Mouse (Mus musculus) CH12.LX (cell line): ENCODE data around the gene Upf2. TPM values are rescaled to one million over a fixed set of nuclear protein-coding genes. Genes with fewer than 3 reads are reported as not detected.

Experiments used
- DNase-seq: peaks from one replicate; pipeline ENCODE4 v3.0.0-alpha.2; 2013; ENCODE audit errors: extremely low read depth
- H3K27ac ChIP-seq: 2 replicates; pipeline ENCODE4 v1.5.1; 2012; ENCODE audit warnings: low read depth, mild to moderate bottlenecking, control low read depth, moderate library complexity; ENCODE audit not compliant: insufficient read depth
- H3K27me3 ChIP-seq: replicated peaks from 2 replicates; pipeline ENCODE3; 2012; ENCODE audit warnings: inconsistent platforms
- H3K36me3 ChIP-seq, 2 experiments: replicated peaks in 1 of 2; 2 replicates each; pipeline versions ENCODE3 to v1.6.1; 2012; ENCODE audit warnings: inconsistent platforms in 1 of 2, low read length in 1 of 2, mild to moderate bottlenecking in 1 of 2, mixed read lengths in 1 of 2, moderate library complexity in 1 of 2; ENCODE audit not compliant: control insufficient read depth in 1 of 2, insufficient read depth in 1 of 2
- H3K4me1 ChIP-seq, 2 experiments: 2 replicates each; pipeline ENCODE4 v1.6.1; 2012; ENCODE audit warnings: inconsistent platforms in 1 of 2, moderate library complexity in 1 of 2; ENCODE audit not compliant: insufficient read depth in 2 of 2, control insufficient read depth in 1 of 2
- H3K4me2 ChIP-seq: 2 replicates; pipeline ENCODE4 v1.6.1; 2012; ENCODE audit warnings: low read depth, mild to moderate bottlenecking, control low read depth; ENCODE audit not compliant: poor library complexity, insufficient read depth, severe bottlenecking
- H3K4me3 ChIP-seq, 3 experiments: fragments of 150-350 bp in 1 of 3; sonication (generic) in 1 of 3; replicated peaks in 1 of 3; 2 replicates each; pipeline versions ENCODE3 to v1.5.1; 2011 to 2012; ENCODE audit warnings: low read depth in 2 of 3, low read length in 2 of 3, mild to moderate bottlenecking in 2 of 3, moderate library complexity in 2 of 3, control low read depth in 1 of 3, improper control_type of control experiment in 1 of 3, inconsistent platforms in 1 of 3, mixed read lengths in 1 of 3; ENCODE audit not compliant: poor library complexity in 1 of 3
- H3K79me2 ChIP-seq: replicated peaks from 2 replicates; pipeline ENCODE4 v1.6.1; 2012; ENCODE audit warnings: mild to moderate bottlenecking, moderate library complexity; ENCODE audit not compliant: control insufficient read depth, poor library complexity, insufficient read depth, severe bottlenecking; ENCODE audit errors: extremely low read depth
- H3K9ac ChIP-seq: 2 replicates; pipeline ENCODE4 v1.6.1; 2012; ENCODE audit warnings: low read depth, mild to moderate bottlenecking, control low read depth, moderate library complexity; ENCODE audit not compliant: insufficient read depth
- H3K9me3 ChIP-seq: replicated peaks from 2 replicates; pipeline ENCODE3; 2012; ENCODE audit warnings: low read length, inconsistent platforms, mixed read lengths
- BHLHE40 ChIP-seq: IDR thresholded peaks from 2 replicates; pipeline ENCODE4 v1.6.1; 2011; ENCODE audit warnings: mild to moderate bottlenecking, low read depth, low read length, improper control_type of control experiment
- CHD2 ChIP-seq: IDR thresholded peaks from 2 replicates; pipeline ENCODE4 v1.6.1; 2011; ENCODE audit warnings: low read length, improper control_type of control experiment
- E2F4 ChIP-seq: IDR thresholded peaks from 2 replicates; pipeline ENCODE4 v1.6.1; 2011; ENCODE audit warnings: low read depth, low read length, improper control_type of control experiment; ENCODE audit not compliant: insufficient replicate concordance
- ELF1 ChIP-seq: IDR thresholded peaks from 2 replicates; pipeline ENCODE4 v1.6.1; 2014; ENCODE audit warnings: low read depth, mild to moderate bottlenecking, inconsistent platforms, low read length, improper control_type of control experiment
- EP300 ChIP-seq: IDR thresholded peaks from 2 replicates; pipeline ENCODE4 v1.6.1; 2011; ENCODE audit warnings: low read length, improper control_type of control experiment
- ETS1 ChIP-seq: conservative IDR thresholded peaks from 2 replicates; pipeline ENCODE4 v1.6.1; 2012; ENCODE audit warnings: low read depth, mild to moderate bottlenecking, inconsistent platforms, low read length, improper control_type of control experiment, moderate library complexity
- GABPA ChIP-seq: IDR thresholded peaks from 2 replicates; pipeline ENCODE4 v1.6.1; 2012; ENCODE audit warnings: low read depth, low read length, improper control_type of control experiment, inconsistent platforms; ENCODE audit not compliant: insufficient replicate concordance
- IRF4 ChIP-seq: IDR thresholded peaks from 2 replicates; pipeline ENCODE4 v1.6.1; 2014; ENCODE audit warnings: low read depth, mild to moderate bottlenecking, inconsistent platforms, low read length, improper control_type of control experiment
- JUND ChIP-seq: conservative IDR thresholded peaks from 2 replicates; pipeline ENCODE4 v1.6.1; 2011; ENCODE audit warnings: low read depth, low read length, improper control_type of control experiment
- KAT2A ChIP-seq: IDR thresholded peaks from 2 replicates; pipeline ENCODE4 v1.6.1; 2012; ENCODE audit warnings: low read length, improper control_type of control experiment, inconsistent platforms; ENCODE audit not compliant: insufficient replicate concordance
- MAFK ChIP-seq: IDR thresholded peaks from 2 replicates; pipeline ENCODE4 v1.6.1; 2011; ENCODE audit warnings: low read length, improper control_type of control experiment; ENCODE audit not compliant: insufficient replicate concordance
- MAZ ChIP-seq: IDR thresholded peaks from 2 replicates; pipeline ENCODE4 v1.6.1; 2012; ENCODE audit warnings: low read depth, mild to moderate bottlenecking, inconsistent platforms, low read length, improper control_type of control experiment, moderate library complexity
- MEF2A ChIP-seq: IDR thresholded peaks from 2 replicates; pipeline ENCODE4 v1.6.1; 2014; ENCODE audit warnings: low read depth, mild to moderate bottlenecking, inconsistent platforms, low read length, improper control_type of control experiment, borderline replicate concordance
- NELFE ChIP-seq: IDR thresholded peaks from 2 replicates; pipeline ENCODE4 v1.6.1; 2011; ENCODE audit warnings: low read depth, low read length, improper control_type of control experiment
- NRF1 ChIP-seq: IDR thresholded peaks from 2 replicates; pipeline ENCODE4 v1.6.1; 2014; ENCODE audit warnings: low read depth, mild to moderate bottlenecking, inconsistent platforms, low read length, improper control_type of control experiment, moderate library complexity
- PAX5 ChIP-seq: IDR thresholded peaks from 2 replicates; pipeline ENCODE4 v1.6.1; 2012; ENCODE audit warnings: low read length, inconsistent platforms, mixed read lengths
- POLR2AphosphoS2 ChIP-seq: IDR thresholded peaks from 2 replicates; pipeline ENCODE4 v1.6.1; 2011; ENCODE audit warnings: low read depth, low read length, improper control_type of control experiment
- RAD21 ChIP-seq: IDR thresholded peaks from 2 replicates; pipeline ENCODE4 v1.6.1; 2011; ENCODE audit warnings: low read depth, mild to moderate bottlenecking, low read length, improper control_type of control experiment, moderate library complexity
- TBP ChIP-seq: conservative IDR thresholded peaks from 2 replicates; pipeline ENCODE4 v1.6.1; 2011; ENCODE audit warnings: low read depth, low read length, improper control_type of control experiment
- TCF12 ChIP-seq: IDR thresholded peaks from 2 replicates; pipeline ENCODE4 v1.6.1; 2014; ENCODE audit warnings: low read depth, mild to moderate bottlenecking, inconsistent platforms, low read length, improper control_type of control experiment
- UBTF ChIP-seq: IDR thresholded peaks from 2 replicates; pipeline ENCODE4 v1.6.1; 2012; ENCODE audit warnings: low read depth, mild to moderate bottlenecking, inconsistent platforms, low read length, improper control_type of control experiment, moderate library complexity
- USF1 ChIP-seq: IDR thresholded peaks from 2 replicates; pipeline ENCODE4 v1.6.1; 2014; ENCODE audit warnings: low read depth, mild to moderate bottlenecking, inconsistent platforms, low read length, improper control_type of control experiment
- USF2 ChIP-seq: conservative IDR thresholded peaks from 2 replicates; pipeline ENCODE4 v1.6.1; 2011; ENCODE audit warnings: low read depth, low read length, improper control_type of control experiment
- ZC3H11A ChIP-seq: IDR thresholded peaks from 2 replicates; pipeline ENCODE4 v1.6.1; 2012; ENCODE audit warnings: low read depth, mild to moderate bottlenecking, inconsistent platforms, low read length, improper control_type of control experiment
- ZMIZ1 ChIP-seq: IDR thresholded peaks from 2 replicates; pipeline ENCODE4 v1.6.1; 2012; ENCODE audit warnings: low read depth, mild to moderate bottlenecking, inconsistent platforms, low read length, improper control_type of control experiment
- ZNF384 ChIP-seq: IDR thresholded peaks from 2 replicates; pipeline ENCODE4 v1.6.1; 2012; ENCODE audit warnings: low read depth, low read length, improper control_type of control experiment, inconsistent platforms
- dilution Hi-C: fragments of 300-500 bp; cut with MboI; formaldehyde crosslinking; loops from 2 replicates; pipeline ENCODE4 v1.14.3; 2020; ENCODE audit warnings: low sequenced_read_pairs; ENCODE audit not compliant: extremely low pct_unique_long_range_greater_than_20kb, extremely low pct_ligation_motif_present
- in situ Hi-C: fragments of 300-500 bp; cut with MboI; formaldehyde crosslinking; loops from 3 replicates; pipeline ENCODE4 v1.14.3; 2019; ENCODE audit warnings: low sequenced_read_pairs, low pct_ligation_motif_present, low pct_unique_long_range_greater_than_20kb, mixed read lengths
- polyA plus RNA-seq: library from polyadenylated mRNA; unstranded; fragments of >175 nt; gene quantifications from 2 replicates; pipeline ENCODE4 v1.2.1, GENCODE M21; 2012; ENCODE audit warnings: low read depth; ENCODE audit not compliant: insufficient read length
- total RNA-seq, 2 experiments: library from RNA; depleted of rRNA; stranded (reverse); fragments of 300-350 nt in 1 of 2; fragments of >200 nt in 1 of 2; gene quantifications; 2 replicates each; pipeline ENCODE4 v1.2.3; 2012 to 2014

Upf2 gene
- total and polyA plus RNA-seq, 3 experiments: 9.3 to 27.0 (median 13.4) TPM

- TF ChIP-seq MEF2A (no peak), USF2 (no peak), USF1 (no peak), UBTF (no peak), JUND (peak; percentile 87), BHLHE40 (no peak), ETS1 (no peak), TCF12 (no peak), TBP (no peak), GABPA (no peak), PAX5 (no peak)
Measured at GRCm38 (mm10) chr2:5934936-5935335, 16.3 kb upstream of the Upf2 start (continued).

GRCm38 (mm10) chr2:5936068-5936467 is 15.2 kb upstream of the Upf2 start:
- H3K4me2 ChIP-seq: no peak overlapping the region
- no peak overlapping the region for H3K4me3 ChIP-seq
- no peak overlapping the region for H3K9ac ChIP-seq
- dilution Hi-C loops: no loop called here
- no peaks in the 10 kb centered on the region for H3K9me3 ChIP-seq
- H3K36me3 ChIP-seq: no peaks in the 10 kb centered on the region
- in situ Hi-C loops: no loop called here
- no peak for DNase-seq
- no peaks in the 10 kb centered on the region for H3K79me2 ChIP-seq
- peaks cover 14 to 17% of the 10 kb centered on the region in 2 experiments for H3K4me1 ChIP-seq
- no peak overlapping the region for H3K27ac ChIP-seq
- no peaks in the 10 kb centered on the region for H3K27me3 ChIP-seq
- TF ChIP-seq CHD2 (no peak), PAX5 (no peak), EP300 (no peak), ELF1 (no peak)

- Histone ChIP-seq H3K79me2 (no peaks in the 10 kb centered on the region), H3K4me2 (no peak overlapping the region), H3K27ac (no peak overlapping the region), H3K4me1 (peaks cover 10 to 13% of the 10 kb centered on the region in 2 experiments), H3K9me3 (no peaks in the 10 kb centered on the region), H3K27me3 (no peaks in the 10 kb centered on the region), H3K36me3 (no peaks in the 10 kb centered on the region), H3K4me3 (no peak overlapping the region), H3K9ac (no peak overlapping the region)
- dilution Hi-C loops (no loop called here), in situ Hi-C loops (no loop called here)
- TF ChIP-seq CHD2 (no peak), ZMIZ1 (no peak), MAZ (no peak), MAFK (no peak), NELFE (no peak), ZC3H11A (no peak), ZNF384 (no peak), GABPA (no peak), KAT2A (no peak), USF1 (no peak), USF2 (no peak), RAD21 (no peak), EP300 (no peak), ETS1 (no peak), ELF1 (no peak), POLR2AphosphoS2 (no peak), E2F4 (no peak), TCF12 (no peak), IRF4 (no peak), NRF1 (no peak)
- DNase-seq: no peak
Measured at GRCm38 (mm10) chr2:5936550-5936949, 14.7 kb upstream of the Upf2 start.
